Mouse (Mus musculus): Measurements from ENCODE around the gene Sprr2a2.
"Not testable (repeated sequence)": the region's sequence is repeated elsewhere in the genome, so short reads cannot be mapped to it uniquely, and the experiment has no call there.

DNA sequence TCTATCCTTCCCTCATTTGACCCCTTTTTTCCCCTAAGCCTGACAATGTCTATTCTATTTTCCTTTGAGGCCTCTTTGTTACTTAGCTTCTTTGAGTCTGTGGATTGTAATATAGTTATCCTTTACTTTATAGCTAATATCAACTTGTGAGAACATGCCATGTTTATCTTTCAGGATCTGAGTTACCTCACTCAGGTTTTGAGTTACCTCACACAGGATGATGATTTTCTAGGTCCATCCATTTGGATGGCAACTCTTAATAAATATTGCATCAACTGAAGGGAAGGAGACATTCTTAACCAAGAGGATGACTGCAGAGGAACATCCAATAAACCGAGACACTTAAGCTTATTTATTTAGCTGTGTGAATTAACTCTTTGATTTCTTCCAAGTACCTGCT, 3.7 kb upstream of the Sprr2a2 start:
- not testable (repeated sequence) for TF ChIP-seq USF1 (IDR thresholded peaks at IDR 0.05; ENCODE audit: low read depth, low read length); POLR2AphosphoS2 (IDR thresholded peaks at IDR 0.05; ENCODE audit: low read length); TBP (IDR thresholded peaks at IDR 0.05; ENCODE audit: low read depth, low read length); GABPA (IDR thresholded peaks at IDR 0.05; ENCODE audit: low read depth, low read length); MAFK (IDR thresholded peaks at IDR 0.05; ENCODE audit: borderline replicate concordance, low read depth, low read length); CHD2 (IDR thresholded peaks at IDR 0.05; ENCODE audit: low read length); CTCF (IDR thresholded peaks at IDR 0.05 in 2 of 3, conservative IDR thresholded peaks at IDR 0.05 in 1 of 3; ENCODE audit: control insufficient read depth in 1 of 3, insufficient read depth in 1 of 3, low read depth in 2 of 3, low read length in 3 of 3, poor library complexity in 1 of 3, severe bottlenecking in 1 of 3); RCOR1 (IDR thresholded peaks at IDR 0.05; ENCODE audit: low read depth, low read length)
